Mouse (Mus musculus) cerebellum, adult 2 months (tissue): ENCODE measurements around the gene Sfi1.
"Not testable (repeated sequence)": the region's sequence is repeated elsewhere in the genome, so short reads cannot be mapped to it uniquely, and the experiment has no call there.

Experiments used
- CTCF ChIP-seq: fragments of 200-500 bp; IDR thresholded peaks from 2 replicates; pipeline ENCODE4 v1.5.1; 2011; ENCODE audit warnings: low read depth, mild to moderate bottlenecking, control low read depth, low read length, moderate library complexity, borderline replicate concordance; ENCODE audit not compliant: insufficient read depth
- POLR2A ChIP-seq: fragments of 200-500 bp; IDR thresholded peaks from 2 replicates; pipeline ENCODE4 v1.6.1; 2011; ENCODE audit warnings: low read length, control low read depth, borderline replicate concordance; ENCODE audit not compliant: insufficient read depth

DNA sequence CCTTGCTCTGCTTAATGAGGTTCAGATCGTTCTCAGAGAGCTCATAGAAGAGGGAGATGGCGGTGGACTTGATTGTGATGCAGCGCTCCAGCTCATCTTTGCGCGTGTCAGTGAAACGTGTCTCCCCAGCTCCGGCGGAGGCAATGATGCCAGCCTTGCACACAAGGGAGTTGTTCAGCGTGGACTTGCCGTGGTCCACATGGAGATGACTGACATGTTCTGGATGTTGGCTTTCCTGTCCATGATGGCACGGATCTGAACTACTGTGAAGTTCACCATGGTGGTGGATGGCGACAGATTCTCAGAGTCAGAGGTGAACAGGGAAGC, 42.6 kb downstream of the Sfi1 start:
- TF ChIP-seq CTCF, POLR2A: not testable (repeated sequence)
